Mouse (Mus musculus): Measurements from ENCODE around the gene Ap5z1.
A peak's percentile ranks its signal among the peaks of the same experiment; 100 is the strongest.

Gene Ap5z1

GRCm38 (mm10) chr5:142473696-142474095 is 10.0 kb downstream of the Ap5z1 start:
- DNase-seq (ENCODE audit: low read depth, low spot score) = no peak

- no peak for DNase-seq (ENCODE audit: low read depth, low spot score)
Measured at GRCm38 (mm10) chr5:142475669-142476068, 11.9 kb downstream of the Ap5z1 start.

- no peak for DNase-seq (ENCODE audit: low read depth, low spot score)
Measured at GRCm38 (mm10) chr5:142477346-142477745, 13.6 kb downstream of the Ap5z1 start.

GRCm38 (mm10) chr5:142477866-142478615 is 14.3 kb downstream of the Ap5z1 start:
- DNase-seq (ENCODE audit: low read depth, low spot score) = no peak

GRCm38 (mm10) chr5:142478829-142479435 is 15.2 kb downstream of the Ap5z1 start:
- peak; percentile 71 for DNase-seq (ENCODE audit: low read depth, low spot score)

- no peak for DNase-seq (ENCODE audit: low read depth, low spot score)
Measured at GRCm38 (mm10) chr5:142482512-142482911, 18.8 kb downstream of the Ap5z1 start.

- DNase-seq (ENCODE audit: low read depth, low spot score) = no peak
Measured at GRCm38 (mm10) chr5:142483581-142483980, 19.8 kb downstream of the Ap5z1 start.

GRCm38 (mm10) chr5:142486654-142487053 is 22.9 kb downstream of the Ap5z1 start:
- no peak for DNase-seq (ENCODE audit: low read depth, low spot score)

- no peak for DNase-seq (ENCODE audit: low read depth, low spot score)
Measured at GRCm38 (mm10) chr5:142489955-142490707, 26.4 kb downstream of the Ap5z1 start.

- DNase-seq (ENCODE audit: low read depth, low spot score) = no peak
Measured at GRCm38 (mm10) chr5:142493307-142493706, 29.6 kb downstream of the Ap5z1 start.

- DNase-seq (ENCODE audit: low read depth, low spot score) = no peak
Measured at GRCm38 (mm10) chr5:142495321-142496096, 31.8 kb downstream of the Ap5z1 start.

GRCm38 (mm10) chr5:142498964-142499363 is 35.2 kb downstream of the Ap5z1 start:
- DNase-seq (ENCODE audit: low read depth, low spot score) = no peak

GRCm38 (mm10) chr5:142500918-142501317 is 37.2 kb downstream of the Ap5z1 start:
- DNase-seq (ENCODE audit: low read depth, low spot score) = no peak

- peak; percentile 84 for DNase-seq (ENCODE audit: low read depth, low spot score)
Measured at GRCm38 (mm10) chr5:142502414-142502813, 38.7 kb downstream of the Ap5z1 start.

GRCm38 (mm10) chr5:142504175-142504574 is 40.4 kb downstream of the Ap5z1 start:
- no peak for DNase-seq (ENCODE audit: low read depth, low spot score)

GRCm38 (mm10) chr5:142505695-142506423 is 42.1 kb downstream of the Ap5z1 start:
- no peak for DNase-seq (ENCODE audit: low read depth, low spot score)

GRCm38 (mm10) chr5:142509141-142510060 is 45.7 kb downstream of the Ap5z1 start:
- DNase-seq (ENCODE audit: low read depth, low spot score) = no peak

- DNase-seq (ENCODE audit: low read depth, low spot score) = no peak
Measured at GRCm38 (mm10) chr5:142510061-142510414, 46.3 kb downstream of the Ap5z1 start.

GRCm38 (mm10) chr5:142512112-142512511 is 48.4 kb downstream of the Ap5z1 start:
- no peak for DNase-seq (ENCODE audit: low read depth, low spot score)

- no peak for DNase-seq (ENCODE audit: low read depth, low spot score)
Measured at GRCm38 (mm10) chr5:142518973-142519372, 55.2 kb downstream of the Ap5z1 start.
